Mouse (Mus musculus) right cerebral cortex, postnatal 14 days (tissue): ENCODE results near the gene Gfod1.

ENCODE experiments used
- DNase-seq: peaks from one replicate; pipeline ENCODE4 v3.0.0; 2022

Gene Gfod1

DNA sequence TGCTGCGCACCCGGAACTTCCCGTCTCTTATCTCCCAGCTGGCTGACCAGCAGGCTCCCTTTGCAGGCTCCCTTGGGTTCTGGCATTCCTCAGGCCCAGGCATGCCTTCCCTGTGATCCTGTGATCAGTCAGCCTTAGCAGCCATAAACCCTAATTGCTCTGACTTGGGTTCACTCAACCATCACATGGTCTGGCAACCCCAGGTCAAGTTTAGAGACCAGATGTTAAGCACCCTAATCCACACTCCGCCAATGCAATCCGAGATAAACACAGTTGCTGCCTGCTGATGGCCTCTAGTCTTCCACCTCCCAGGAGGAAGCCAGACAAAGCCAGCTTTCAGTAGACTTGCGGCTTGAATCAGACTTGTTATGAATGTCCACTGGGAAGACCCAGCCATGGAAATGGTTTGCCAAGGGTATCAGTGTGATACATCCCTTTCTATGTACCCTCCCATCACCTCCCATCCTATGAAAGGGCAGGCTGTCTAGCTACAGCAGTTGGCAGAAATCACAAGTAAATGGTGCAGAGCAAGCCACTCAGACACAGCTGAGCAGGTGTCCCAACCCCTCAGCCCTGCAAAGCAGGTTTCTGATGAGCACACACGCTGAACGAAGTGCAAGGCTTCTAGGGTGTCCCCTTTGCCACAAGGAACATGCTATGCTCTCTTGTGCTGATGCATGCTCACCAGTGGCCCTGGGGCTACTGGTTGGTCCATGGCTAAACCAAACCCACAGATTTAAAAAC is 157.3 kb downstream of the Gfod1 start:
- DNase-seq, result no peak
